Mouse (Mus musculus): ENCODE data around the gene Srebf1. TPM values are rescaled to one million over a fixed set of nuclear protein-coding genes. Genes with fewer than 3 reads are reported as not detected.
A peak's percentile ranks its signal among the peaks of the same experiment; 100 is the strongest.

Gene Srebf1
- polyA plus RNA-seq, 1 experiment from 2014 or later = 36.1 TPM

GRCm38 (mm10) chr11:60206207-60206606 lies 16.2 kb downstream of the Srebf1 start:
- no peak for ATAC-seq (replicated peaks; ENCODE audit: extremely low read depth, insufficient read depth, low FRiP score)
- H3K9ac ChIP-seq (ENCODE audit: low read length) = no peak overlapping the region
- no peaks in the 10 kb centered on the region for H3K27me3 ChIP-seq (ENCODE audit: control insufficient read depth, insufficient read depth, low read length)
- H3K36me3 ChIP-seq (ENCODE audit: control insufficient read depth, insufficient read depth) = peaks cover 47% of the 10 kb centered on the region
- peaks cover 32% of the 10 kb centered on the region for H3K4me1 ChIP-seq (ENCODE audit: control insufficient read depth, insufficient read depth, low read length)
- H3K4me3 ChIP-seq (ENCODE audit: low read length) = no peak overlapping the region
- H3K27ac ChIP-seq (ENCODE audit: low read length) = no peak overlapping the region
- no peaks in the 10 kb centered on the region for H3K9me3 ChIP-seq (replicated peaks; ENCODE audit: control insufficient read depth, low read length)
- WGBS = 57% methylated on average over 5 of the region's 5 CpGs
- H3K4me2 ChIP-seq (ENCODE audit: low read depth, low read length) = no peak overlapping the region

DNA sequence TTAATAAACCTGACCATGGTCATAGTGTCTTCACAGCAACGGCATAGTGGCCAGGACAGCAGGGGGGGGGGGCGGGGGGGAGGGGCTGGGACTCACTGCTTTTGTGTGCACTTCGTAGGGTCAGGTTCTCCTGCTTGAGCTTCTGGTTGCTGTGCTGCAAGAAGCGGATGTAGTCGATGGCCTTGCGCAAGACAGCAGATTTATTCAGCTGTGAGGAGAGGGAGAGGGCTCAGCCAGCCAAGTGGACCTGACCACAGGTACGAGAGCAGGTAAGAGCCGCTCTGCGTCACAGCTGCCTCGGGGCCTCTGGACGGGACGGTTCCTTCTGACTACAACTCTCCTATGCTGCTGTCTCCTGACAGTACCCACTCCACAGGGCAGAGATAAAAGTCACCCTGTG lies 17.4 kb downstream of the Srebf1 start:
- Histone ChIP-seq H3K27ac (ENCODE audit: low read length) (no peak overlapping the region), H3K36me3 (ENCODE audit: control insufficient read depth, insufficient read depth) (peaks cover 58% of the 10 kb centered on the region), H3K4me1 (ENCODE audit: control insufficient read depth, insufficient read depth, low read length) (peaks cover 27% of the 10 kb centered on the region)

DNA sequence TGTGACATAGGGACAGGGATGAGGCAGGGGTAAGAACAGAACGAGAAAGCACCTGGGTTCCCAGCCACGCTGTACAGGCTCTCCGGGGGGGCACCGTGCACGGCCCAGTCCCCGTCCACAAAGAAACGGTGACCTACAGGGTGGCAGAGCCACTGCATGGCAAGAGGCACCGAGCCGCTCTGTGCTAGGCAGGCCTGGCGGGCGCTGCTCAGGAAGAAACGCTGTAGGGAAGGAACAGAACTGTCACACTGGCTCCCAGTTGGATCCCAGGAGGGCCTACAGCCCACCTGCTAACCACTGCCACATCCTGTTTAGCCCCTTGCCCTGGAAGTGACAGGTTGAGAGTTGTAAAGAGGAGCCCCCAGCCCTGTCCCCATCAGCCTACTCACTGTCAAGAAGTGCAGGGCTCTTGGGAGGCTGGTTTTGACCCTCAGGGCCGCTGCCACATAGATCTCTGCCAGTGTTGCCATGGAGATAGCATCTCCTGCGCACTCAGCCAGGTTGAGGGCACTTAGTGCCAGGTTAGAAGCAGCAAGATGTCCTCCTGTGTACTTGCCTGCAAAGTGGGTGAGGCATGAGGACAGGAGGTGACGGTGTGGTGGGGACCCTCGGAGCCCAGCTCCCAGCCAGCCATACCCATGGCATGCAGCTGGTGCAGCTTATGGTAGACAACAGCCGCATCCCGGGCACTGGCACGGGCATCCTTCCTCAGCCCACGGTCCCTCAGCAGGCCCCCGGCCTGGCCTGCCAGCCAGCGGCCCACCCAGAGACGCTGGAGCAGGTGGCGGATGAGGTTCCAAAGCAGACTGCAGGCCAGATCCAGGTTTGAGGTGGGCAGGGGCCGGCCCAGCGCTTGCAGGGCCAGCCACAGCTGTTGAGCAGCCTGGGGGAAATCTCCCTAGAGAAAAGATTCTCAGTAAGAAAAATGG lies 19.4 kb downstream of the Srebf1 start:
- Histone ChIP-seq H3K4me2 (ENCODE audit: low read depth, low read length) (no peak overlapping the region), H3K9ac (ENCODE audit: low read length) (no peak overlapping the region), H3K36me3 (ENCODE audit: control insufficient read depth, insufficient read depth) (peaks cover 66% of the 10 kb centered on the region), H3K27me3 (ENCODE audit: control insufficient read depth, insufficient read depth, low read length) (no peaks in the 10 kb centered on the region), H3K4me1 (ENCODE audit: control insufficient read depth, insufficient read depth, low read length) (peaks cover 10% of the 10 kb centered on the region), H3K4me3 (ENCODE audit: low read length) (no peak overlapping the region), H3K27ac (ENCODE audit: low read length) (no peak overlapping the region), H3K9me3 (replicated peaks; ENCODE audit: control insufficient read depth, low read length) (no peaks in the 10 kb centered on the region)
- no peak for ATAC-seq (replicated peaks; ENCODE audit: extremely low read depth, insufficient read depth, low FRiP score)
- WGBS = 89% methylated on average over 26 of the region's 26 CpGs

More for the DNA sequence above, 17.4 kb downstream of the Srebf1 start:
- no peaks in the 10 kb centered on the region for H3K9me3 ChIP-seq (replicated peaks; ENCODE audit: control insufficient read depth, low read length)
- H3K9ac ChIP-seq (ENCODE audit: low read length) = no peak overlapping the region
- 81% methylated on average over 11 of the region's 12 CpGs for WGBS
- H3K27me3 ChIP-seq (ENCODE audit: control insufficient read depth, insufficient read depth, low read length) = no peaks in the 10 kb centered on the region
- no peak overlapping the region for H3K4me3 ChIP-seq (ENCODE audit: low read length)
- no peak overlapping the region for H3K4me2 ChIP-seq (ENCODE audit: low read depth, low read length)
- no peak for ATAC-seq (replicated peaks; ENCODE audit: extremely low read depth, insufficient read depth, low FRiP score)

DNA sequence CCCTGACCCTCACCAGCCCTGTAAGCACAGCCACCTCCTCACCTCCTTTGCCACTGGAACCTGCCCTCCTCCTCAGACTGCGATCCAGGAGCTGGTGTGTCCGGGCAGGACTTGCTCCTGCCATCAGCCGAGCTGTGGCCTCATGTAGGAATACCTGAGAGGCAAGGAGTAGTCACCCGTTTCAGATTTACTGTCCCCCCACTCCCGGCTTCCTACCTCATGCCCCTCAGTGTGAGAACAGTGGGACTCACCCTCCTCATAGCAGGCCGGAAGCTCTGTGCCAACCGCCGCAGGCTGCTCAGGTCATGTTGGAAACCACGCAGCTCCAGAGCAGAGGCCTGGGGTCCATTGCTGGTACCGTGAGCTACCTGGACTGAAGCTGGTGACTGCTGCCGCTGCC lies 22.0 kb downstream of the Srebf1 start:
- H3K4me3 ChIP-seq (ENCODE audit: low read length) = no peak overlapping the region
- no peak for ATAC-seq (replicated peaks; ENCODE audit: extremely low read depth, insufficient read depth, low FRiP score)
- no peak overlapping the region for H3K9ac ChIP-seq (ENCODE audit: low read length)
- H3K4me1 ChIP-seq (ENCODE audit: control insufficient read depth, insufficient read depth, low read length) = peaks cover 8% of the 10 kb centered on the region
- H3K36me3 ChIP-seq (ENCODE audit: control insufficient read depth, insufficient read depth) = peaks cover 66% of the 10 kb centered on the region
- H3K4me2 ChIP-seq (ENCODE audit: low read depth, low read length) = no peak overlapping the region
- 82% methylated on average over 11 of the region's 11 CpGs for WGBS
- no peaks in the 10 kb centered on the region for H3K27me3 ChIP-seq (ENCODE audit: control insufficient read depth, insufficient read depth, low read length)
- no peaks in the 10 kb centered on the region for H3K9me3 ChIP-seq (replicated peaks; ENCODE audit: control insufficient read depth, low read length)
- peak overlapping the region; percentile 9; the same call in 1 of the 2 replicates for H3K27ac ChIP-seq (ENCODE audit: low read length)

GRCm38 (mm10) chr11:60199702-60200184 lies 22.6 kb downstream of the Srebf1 start:
- peak; percentile 68 for ATAC-seq (replicated peaks; ENCODE audit: extremely low read depth, insufficient read depth, low FRiP score)
- 13% methylated on average over 18 of the region's 18 CpGs for WGBS
- peaks cover 67% of the 10 kb centered on the region for H3K36me3 ChIP-seq (ENCODE audit: control insufficient read depth, insufficient read depth)
- peaks cover 3% of the 10 kb centered on the region; the same call in 1 of the 2 replicates for H3K9me3 ChIP-seq (replicated peaks; ENCODE audit: control insufficient read depth, low read length)
- H3K27ac ChIP-seq (ENCODE audit: low read length) = peak overlapping the region; percentile 9; the same call in 1 of the 2 replicates
- H3K4me3 ChIP-seq (ENCODE audit: low read length) = no peak overlapping the region
- H3K4me2 ChIP-seq (ENCODE audit: low read depth, low read length) = no peak overlapping the region
- H3K4me1 ChIP-seq (ENCODE audit: control insufficient read depth, insufficient read depth, low read length) = peaks cover 8% of the 10 kb centered on the region
- H3K27me3 ChIP-seq (ENCODE audit: control insufficient read depth, insufficient read depth, low read length) = no peaks in the 10 kb centered on the region
- no peak overlapping the region for H3K9ac ChIP-seq (ENCODE audit: low read length)

DNA sequence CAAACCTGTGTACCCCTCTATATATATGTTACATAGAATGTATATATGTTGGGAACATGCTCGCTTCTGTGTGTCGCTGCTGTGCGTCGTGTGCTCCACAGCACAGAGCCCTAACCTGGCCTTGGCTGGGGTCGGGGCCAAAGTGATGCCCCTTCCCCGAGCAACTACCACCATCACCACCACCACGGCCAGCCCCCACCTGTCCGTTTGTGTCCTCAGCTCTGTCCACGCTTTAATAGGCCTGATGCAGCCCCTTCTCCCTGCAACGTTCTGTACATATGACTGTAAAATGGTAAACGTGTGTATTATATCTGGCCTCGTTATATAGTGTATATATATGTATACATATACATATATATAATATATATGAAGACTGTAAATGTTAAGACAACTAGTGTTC lies 23.7 kb downstream of the Srebf1 start:
- ATAC-seq (replicated peaks; ENCODE audit: extremely low read depth, insufficient read depth, low FRiP score) = no peak
- peaks cover 6% of the 10 kb centered on the region; the same call in 1 of the 2 replicates for H3K9me3 ChIP-seq (replicated peaks; ENCODE audit: control insufficient read depth, low read length)
- H3K4me3 ChIP-seq (ENCODE audit: low read length) = no peak overlapping the region
- no peak overlapping the region for H3K9ac ChIP-seq (ENCODE audit: low read length)
- H3K4me1 ChIP-seq (ENCODE audit: control insufficient read depth, insufficient read depth, low read length) = peaks cover 8% of the 10 kb centered on the region
- H3K36me3 ChIP-seq (ENCODE audit: control insufficient read depth, insufficient read depth) = peaks cover 68% of the 10 kb centered on the region
- WGBS = 83% methylated on average over 12 of the region's 12 CpGs
- no peaks in the 10 kb centered on the region for H3K27me3 ChIP-seq (ENCODE audit: control insufficient read depth, insufficient read depth, low read length)
- H3K4me2 ChIP-seq (ENCODE audit: low read depth, low read length) = no peak overlapping the region
- no peak overlapping the region for H3K27ac ChIP-seq (ENCODE audit: low read length)

DNA sequence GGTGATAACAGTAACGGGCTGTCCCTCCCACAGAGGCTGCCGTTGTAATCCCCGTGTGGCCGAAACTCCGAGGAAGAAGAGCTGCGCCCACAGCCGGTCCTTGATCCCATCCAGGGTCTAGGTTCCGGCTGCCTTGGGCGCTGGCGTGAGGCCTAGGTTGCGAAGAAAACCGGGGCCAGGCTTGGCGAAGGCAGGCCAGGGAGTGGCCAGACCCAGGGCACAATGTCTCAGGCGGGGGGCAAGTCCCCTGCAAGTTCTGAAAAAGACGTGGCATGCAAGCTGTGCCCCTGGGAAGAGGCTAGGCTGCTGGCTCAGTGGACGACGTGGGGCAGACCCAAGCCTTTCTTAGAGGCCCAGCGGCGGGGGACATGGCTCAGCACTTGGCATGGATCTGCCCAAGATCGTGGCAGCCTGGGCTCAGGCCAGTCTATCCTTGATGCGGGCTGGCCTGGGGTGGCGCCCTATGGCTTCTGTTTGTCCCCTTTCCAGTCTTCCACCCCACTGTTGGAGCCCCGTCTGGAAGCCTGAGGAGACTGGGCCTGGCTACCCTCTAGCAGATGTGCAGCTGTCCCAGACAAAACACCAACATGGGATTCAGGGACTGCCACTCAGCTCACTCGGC lies 24.3 kb downstream of the Srebf1 start:
- peaks cover 63% of the 10 kb centered on the region for H3K36me3 ChIP-seq (ENCODE audit: control insufficient read depth, insufficient read depth)
- H3K27me3 ChIP-seq (ENCODE audit: control insufficient read depth, insufficient read depth, low read length) = no peaks in the 10 kb centered on the region
- H3K9ac ChIP-seq (ENCODE audit: low read length) = no peak overlapping the region
- ATAC-seq (replicated peaks; ENCODE audit: extremely low read depth, insufficient read depth, low FRiP score) = no peak
- WGBS = 76% methylated on average over 24 of the region's 24 CpGs
- H3K9me3 ChIP-seq (replicated peaks; ENCODE audit: control insufficient read depth, low read length) = peaks cover 6% of the 10 kb centered on the region; the same call in 1 of the 2 replicates
- H3K4me1 ChIP-seq (ENCODE audit: control insufficient read depth, insufficient read depth, low read length) = peaks cover 8% of the 10 kb centered on the region
- no peak overlapping the region for H3K4me2 ChIP-seq (ENCODE audit: low read depth, low read length)
- H3K4me3 ChIP-seq (ENCODE audit: low read length) = no peak overlapping the region
- no peak overlapping the region for H3K27ac ChIP-seq (ENCODE audit: low read length)

GRCm38 (mm10) chr11:60196344-60196743 lies 26.0 kb downstream of the Srebf1 start:
- Histone ChIP-seq H3K9me3 (replicated peaks; ENCODE audit: control insufficient read depth, low read length) (peaks cover 6% of the 10 kb centered on the region; the same call in 1 of the 2 replicates), H3K36me3 (ENCODE audit: control insufficient read depth, insufficient read depth) (peaks cover 45% of the 10 kb centered on the region), H3K27ac (ENCODE audit: low read length) (no peak overlapping the region), H3K4me2 (ENCODE audit: low read depth, low read length) (no peak overlapping the region), H3K9ac (ENCODE audit: low read length) (no peak overlapping the region), H3K4me1 (ENCODE audit: control insufficient read depth, insufficient read depth, low read length) (peaks cover 8% of the 10 kb centered on the region), H3K4me3 (ENCODE audit: low read length) (no peak overlapping the region), H3K27me3 (ENCODE audit: control insufficient read depth, insufficient read depth, low read length) (no peaks in the 10 kb centered on the region)
- no peak for ATAC-seq (replicated peaks; ENCODE audit: extremely low read depth, insufficient read depth, low FRiP score)
- WGBS = 68% methylated on average over 5 of the region's 5 CpGs

GRCm38 (mm10) chr11:60195108-60195507 lies 27.3 kb downstream of the Srebf1 start:
- H3K4me2 ChIP-seq (ENCODE audit: low read depth, low read length) = no peak overlapping the region
- no peak for ATAC-seq (replicated peaks; ENCODE audit: extremely low read depth, insufficient read depth, low FRiP score)
- H3K27me3 ChIP-seq (ENCODE audit: control insufficient read depth, insufficient read depth, low read length) = no peaks in the 10 kb centered on the region
- H3K9ac ChIP-seq (ENCODE audit: low read length) = no peak overlapping the region
- H3K36me3 ChIP-seq (ENCODE audit: control insufficient read depth, insufficient read depth) = peaks cover 45% of the 10 kb centered on the region
- peaks cover 6% of the 10 kb centered on the region; the same call in 1 of the 2 replicates for H3K9me3 ChIP-seq (replicated peaks; ENCODE audit: control insufficient read depth, low read length)
- H3K4me1 ChIP-seq (ENCODE audit: control insufficient read depth, insufficient read depth, low read length) = peaks cover 9% of the 10 kb centered on the region
- H3K4me3 ChIP-seq (ENCODE audit: low read length) = no peak overlapping the region
- H3K27ac ChIP-seq (ENCODE audit: low read length) = no peak overlapping the region
